Mouse (Mus musculus) C2C12 (cell line): Measurements from ENCODE around the gene Farsb. TPM values are rescaled to one million over a fixed set of nuclear protein-coding genes. Genes with fewer than 3 reads are reported as not detected.
"Not testable (repeated sequence)": the region's sequence is repeated elsewhere in the genome, so short reads cannot be mapped to it uniquely, and the experiment has no call there.

Source experiments
- H3K27me3 ChIP-seq: one replicate; pipeline ENCODE4 v1.6.1; 2011; ENCODE audit not compliant: control insufficient read depth, insufficient read depth, insufficient read length
- H3K36me3 ChIP-seq: one replicate; pipeline ENCODE4 v1.6.1; 2011; ENCODE audit not compliant: control insufficient read depth, insufficient read depth
- H3K4me3 ChIP-seq: one replicate; pipeline ENCODE4 v1.5.1; 2011; ENCODE audit warnings: mild to moderate bottlenecking, control low read depth; ENCODE audit not compliant: poor library complexity, insufficient read depth, severe bottlenecking
- H3K79me2 ChIP-seq: one replicate; pipeline ENCODE4 v1.6.1; 2011; ENCODE audit not compliant: control insufficient read depth, insufficient read depth
- H3K79me3 ChIP-seq: one replicate; pipeline ENCODE4 v1.6.1; 2011; ENCODE audit warnings: low read depth, control low read depth
- H3ac ChIP-seq: one replicate; pipeline ENCODE3; 2011; ENCODE audit warnings: low read depth; ENCODE audit not compliant: control insufficient read depth, insufficient read length
- CEBPB ChIP-seq: IDR thresholded peaks from one replicate; pipeline ENCODE4 v1.6.1; 2011; ENCODE audit warnings: low read depth, mild to moderate bottlenecking, control low read depth, moderate library complexity
- CTCF ChIP-seq: IDR thresholded peaks from one replicate; pipeline ENCODE4 v1.5.1; 2011; ENCODE audit not compliant: control insufficient read depth, insufficient read depth, insufficient read length
- FOSL1 ChIP-seq: IDR thresholded peaks from one replicate; pipeline ENCODE4 v1.8.0; 2011; ENCODE audit warnings: mild to moderate bottlenecking, low read length; ENCODE audit not compliant: poor library complexity, insufficient read depth, severe bottlenecking
- MAX ChIP-seq: IDR thresholded peaks from one replicate; pipeline ENCODE4 v1.6.1; 2011; ENCODE audit warnings: mild to moderate bottlenecking, control low read depth
- MYOD1 ChIP-seq: IDR thresholded peaks from one replicate; pipeline ENCODE4 v1.6.1; 2011; ENCODE audit warnings: low read depth; ENCODE audit not compliant: control insufficient read depth, insufficient read length
- MYOG ChIP-seq: IDR thresholded peaks from one replicate; pipeline ENCODE4 v1.6.1; 2011; ENCODE audit not compliant: control insufficient read depth, insufficient read length; ENCODE audit errors: extremely low read depth
- USF1 ChIP-seq: IDR thresholded peaks from one replicate; pipeline ENCODE4 v1.6.1; 2011; ENCODE audit warnings: low read depth, mild to moderate bottlenecking, control low read depth, moderate library complexity
- polyA plus RNA-seq: library from polyadenylated mRNA; unstranded; fragments of >200 nt; fragmentation: generic; extraction: Trizol; gene quantifications from one replicate; pipeline ENCODE4 v1.2.1, GENCODE M21; 2012; ENCODE audit warnings: missing spikeins

Gene Farsb
- polyA plus RNA-seq, 1 experiment: 53.6 TPM

DNA sequence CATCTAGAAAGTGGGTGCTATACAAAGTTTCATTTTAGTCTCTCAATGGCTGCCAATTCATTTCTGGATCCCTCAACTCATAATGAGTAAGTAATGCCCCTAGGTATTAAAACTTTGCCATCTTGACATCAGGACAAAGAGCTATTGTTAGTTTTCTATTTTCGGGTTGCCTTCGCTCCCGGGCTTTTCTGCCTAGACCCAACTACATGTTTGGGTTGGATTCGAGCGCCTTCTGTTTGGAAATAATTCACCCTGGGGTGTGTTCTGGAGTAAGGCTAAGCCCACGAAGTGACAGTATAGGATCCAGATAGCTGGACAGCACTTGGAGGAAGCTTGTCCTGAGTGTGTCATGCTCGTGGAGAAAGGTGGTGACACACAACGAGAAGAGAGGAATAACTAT, 24.1 kb upstream of the Farsb start:
- no peaks in the 10 kb centered on the region for H3K79me3 ChIP-seq
- H3K27me3 ChIP-seq: peaks cover 28% of the 10 kb centered on the region
- H3K4me3 ChIP-seq: no peak overlapping the region
- no peak overlapping the region for H3ac ChIP-seq
- TF ChIP-seq CEBPB (no peak), MYOG (no peak), MYOD1 (no peak), CTCF (no peak), FOSL1 (no peak), MAX (no peak), USF1 (no peak)
- no peaks in the 10 kb centered on the region for H3K36me3 ChIP-seq
- H3K79me2 ChIP-seq: no peaks in the 10 kb centered on the region

DNA sequence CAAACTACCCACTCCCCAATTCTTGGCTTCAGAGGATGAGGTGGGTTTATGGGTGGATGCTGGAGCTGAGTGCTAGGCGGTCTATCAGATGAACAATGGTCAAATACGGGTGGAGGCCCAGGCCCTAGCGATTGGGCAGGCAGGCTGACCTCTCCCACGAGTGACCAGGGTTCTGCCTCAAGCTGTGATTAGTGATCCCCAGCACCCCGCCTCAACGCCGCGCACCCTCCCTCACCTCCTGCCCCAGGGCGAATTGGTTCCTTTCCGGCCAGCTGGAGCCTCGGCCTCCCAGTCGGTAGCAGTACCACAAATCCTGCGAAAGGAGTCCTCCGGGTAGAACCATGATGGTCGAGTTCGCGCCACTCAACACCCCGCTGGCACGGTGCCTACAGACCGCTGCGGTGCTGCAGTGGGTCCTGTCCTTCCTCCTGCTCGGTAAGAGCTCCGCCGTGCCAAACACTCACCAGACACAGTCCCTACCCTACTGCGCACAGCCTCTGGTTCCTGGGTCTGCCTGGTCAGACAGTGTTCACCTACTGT, 23.0 kb upstream of the Farsb start, which contains the start of gene BC035947:
Gene BC035947 (minus strand): TSS at position 538 of the 540 bp plus-strand sequence.
- Histone ChIP-seq H3ac (no peak within 1 kb of the TSS), H3K27me3 (peaks cover 28% of the 10 kb centered on the region), H3K36me3 (no peaks in the 10 kb centered on the region), H3K79me2 (no peaks in the 10 kb centered on the region), H3K79me3 (no peaks in the 10 kb centered on the region), H3K4me3 (no peak within 1 kb of the TSS)
- TF ChIP-seq MYOD1 (no peak), MAX (no peak), FOSL1 (no peak), CTCF (no peak), CEBPB (no peak), USF1 (no peak)

DNA sequence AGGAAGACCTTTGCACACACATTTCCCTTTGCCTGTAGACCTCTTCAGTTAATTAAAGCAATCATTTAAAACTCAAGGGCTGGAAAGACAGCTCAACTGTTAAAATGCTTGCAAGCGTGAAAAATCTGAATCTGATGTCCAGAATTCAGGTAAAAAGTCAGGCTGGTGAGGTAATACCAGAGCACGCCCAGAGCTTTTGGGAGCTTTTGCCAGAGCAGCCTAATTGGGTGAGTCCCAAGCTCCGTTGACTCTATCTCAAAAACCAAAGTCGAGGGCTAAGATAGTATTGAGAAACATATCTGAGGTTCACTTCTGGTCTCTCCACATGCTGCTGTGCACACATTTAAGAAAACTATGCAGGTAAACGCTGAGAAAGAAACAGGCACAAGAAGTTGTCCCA, 22.2 kb upstream of the Farsb start, which contains the start of gene Mogat1:
Gene Mogat1 (plus strand): TSS at position 130 of the 400 bp plus-strand sequence.
- Histone ChIP-seq H3K4me3 (no peak within 1 kb of the TSS), H3ac (no peak within 1 kb of the TSS), H3K36me3 (no peaks in the 10 kb centered on the region), H3K79me3 (no peaks in the 10 kb centered on the region), H3K79me2 (no peaks in the 10 kb centered on the region), H3K27me3 (peaks cover 28% of the 10 kb centered on the region)
- no peak for TF ChIP-seq FOSL1
- no peak for TF ChIP-seq MYOD1
- no peak for TF ChIP-seq MAX
- TF ChIP-seq CEBPB: no peak
- no peak for TF ChIP-seq MYOG
- TF ChIP-seq CTCF: no peak
- TF ChIP-seq USF1: no peak

DNA sequence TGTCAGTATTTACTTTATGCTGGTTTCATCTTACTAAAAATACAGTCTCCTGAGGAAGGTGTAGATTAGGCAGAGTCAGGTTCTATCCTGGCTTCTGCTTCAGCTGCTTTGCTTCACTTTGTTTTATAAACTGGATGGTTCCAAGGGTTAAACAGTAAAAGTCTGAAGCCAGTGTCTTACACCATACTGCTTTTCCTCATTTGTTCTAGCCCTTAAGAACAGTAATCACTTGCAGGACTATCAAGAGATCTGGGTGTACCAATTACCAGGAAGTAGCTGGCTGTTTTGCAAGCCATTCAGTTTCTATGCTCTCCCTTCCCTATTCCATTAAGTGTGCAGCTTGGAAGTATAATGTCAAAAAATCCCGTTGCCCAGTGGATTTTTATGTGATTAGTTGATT, 18.4 kb upstream of the Farsb start:
- no peaks in the 10 kb centered on the region for H3K79me3 ChIP-seq
- H3K36me3 ChIP-seq: no peaks in the 10 kb centered on the region
- H3ac ChIP-seq: no peak overlapping the region
- peaks cover 17% of the 10 kb centered on the region for H3K27me3 ChIP-seq
- H3K4me3 ChIP-seq: no peak overlapping the region
- H3K79me2 ChIP-seq: no peaks in the 10 kb centered on the region
- TF ChIP-seq MAX (no peak), FOSL1 (no peak), MYOD1 (no peak)

DNA sequence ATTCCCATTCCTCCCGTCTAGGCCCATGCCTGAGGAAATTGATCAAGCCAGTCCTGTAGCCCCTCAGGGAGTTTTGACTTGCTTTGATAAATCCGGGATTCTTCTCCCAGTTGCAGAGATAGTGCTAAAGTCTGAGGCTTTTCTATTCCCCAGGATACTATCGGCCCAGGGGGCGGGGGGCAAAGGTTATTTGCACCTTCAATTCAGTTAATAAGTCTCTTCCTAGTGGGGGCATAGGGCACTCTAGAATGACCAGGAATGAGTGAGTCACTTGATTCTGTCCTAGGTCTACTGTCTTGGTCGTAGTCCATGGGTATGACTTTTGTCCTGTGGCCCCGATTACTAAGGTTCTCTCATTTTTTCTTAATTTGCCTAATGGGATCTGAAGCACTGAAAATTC, 13.8 kb upstream of the Farsb start:
- TF ChIP-seq CTCF (no peak), MAX (no peak), MYOD1 (no peak), FOSL1 (no peak), USF1 (no peak), MYOG (no peak), CEBPB (no peak)

DNA sequence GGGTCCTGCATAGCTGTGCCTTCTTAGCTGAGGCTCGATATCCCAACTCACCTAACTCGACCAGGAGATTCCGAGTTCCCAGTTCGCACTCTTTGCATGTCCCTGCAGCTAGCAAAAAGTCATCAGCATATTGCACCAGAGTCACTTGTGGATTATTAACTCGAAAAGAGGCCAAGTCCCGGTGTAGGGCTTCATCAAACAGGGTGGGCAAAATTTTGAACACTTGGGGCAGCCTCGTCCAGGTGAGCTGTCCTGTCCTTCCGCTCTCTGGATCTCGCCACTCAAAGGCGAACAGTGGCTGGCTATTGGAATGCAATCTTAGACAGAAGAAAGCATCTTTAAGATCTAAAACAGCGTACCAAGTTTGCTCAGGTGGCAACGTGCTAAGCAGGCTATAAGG, 13.2 kb upstream of the Farsb start:
- not testable (repeated sequence) for H3K36me3 ChIP-seq, H3K27me3 ChIP-seq, H3K4me3 ChIP-seq, H3ac ChIP-seq, H3K79me3 ChIP-seq, H3K79me2 ChIP-seq

More for the DNA sequence above, 13.8 kb upstream of the Farsb start:
- Histone ChIP-seq H3K36me3 (no peaks in the 10 kb centered on the region), H3K79me2 (no peaks in the 10 kb centered on the region), H3ac (no peak overlapping the region), H3K79me3 (no peaks in the 10 kb centered on the region), H3K4me3 (no peak overlapping the region), H3K27me3 (peaks cover 9% of the 10 kb centered on the region)
